Mouse (Mus musculus) lung, embryonic 15.5 days (tissue): ENCODE measurements around the gene Zxdb. TPM values are rescaled to one million over a fixed set of nuclear protein-coding genes. Genes with fewer than 3 reads are reported as not detected.

Experiments used
- polyA plus RNA-seq: library from polyadenylated mRNA; unstranded; fragments of >200 nt; fragmentation: Nextera tagmentation; extraction: Ambion mirVana; gene quantifications from 2 replicates; pipeline ENCODE4 v1.2.1, GENCODE M21; 2015

The Zxdb gene
- polyA plus RNA-seq, 1 experiment from 2014 or later: 1.4 TPM

Other genes with a start within 250 kb of the Zxdb start
- 610 and 614 TPM in 2 replicates for gene Maged1, start 182.4 kb upstream of the Zxdb start, polyA plus RNA-seq
- gene Gspt2, start 88.5 kb upstream of the Zxdb start, polyA plus RNA-seq: 2.8 and 3.1 TPM in 2 replicates